Comparison of ENCODE assay signal across 26 mouse cellular contexts in genomic region chr5:85341383-85341782, GRCm38 (mm10).
DNase-seq lines count a peak whose midpoint lies in the region; ATAC-seq and TF ChIP-seq lines count a peak whose summit lies in the region.
"Had no signal": no experiment of that assay in that cellular context is flagged by ENCODE, and none has a peak within 500 bp of the region (broad histone marks: within the 10 kb centered on the region; RNA-seq: fewer than 3 reads in every experiment).

No protein-coding gene starts in this region.

- H3K27ac ChIP-seq in hindbrain, embryonic 14.5 days = no peak overlapping the region
- no peak overlapping the region for H3K27ac ChIP-seq in hindbrain, embryonic 11.5 days (ENCODE audit: low read depth, low read length)
- no peak overlapping the region for H3K27ac ChIP-seq in midbrain, postnatal 0 days (ENCODE audit: low read depth, low read length)
- H3K27ac ChIP-seq in midbrain, embryonic 11.5 days (ENCODE audit: low read depth, low read length) = no peak overlapping the region
- H3K27ac ChIP-seq in neural tube, embryonic 14.5 days (ENCODE audit: low read depth, low read length) = no peak overlapping the region
- H3K27ac ChIP-seq: forebrain, embryonic 10.5 days; forebrain, embryonic 13.5 days had no signal

- no peak for DNase-seq in hindbrain, embryonic 14.5 days (ENCODE audit: low spot score)
- no peak for DNase-seq in hindbrain, embryonic 11.5 days (ENCODE audit: low spot score)
- peak; percentile 50 for DNase-seq in midbrain, postnatal 0 days (ENCODE audit: low spot score)
- DNase-seq in midbrain, embryonic 11.5 days (ENCODE audit: low spot score, missing footprints) = no peak
- DNase-seq in brain, embryonic 14.5 days (ENCODE audit: low read depth) = peak; percentile 43
- DNase-seq in heart, adult 11 months = no peak
- DNase-seq in retina, embryonic 14.5 days (ENCODE audit: low spot score) = no peak
- DNase-seq: adrenal gland, adult 2 months; adrenal gland, postnatal 14 days; B cell, adult 2 months; cerebellum, adult 11-12 months; cerebellum, adult 8-10 months; cerebellum, postnatal 10 days; cerebellum, postnatal 36 days; embryo, embryonic 11 days; gastrocnemius, postnatal 10 days; gastrocnemius, postnatal 36 days had no signal

- H3K9ac ChIP-seq in hindbrain, embryonic 14.5 days = no peak overlapping the region
- no peak overlapping the region for H3K9ac ChIP-seq in hindbrain, embryonic 11.5 days (ENCODE audit: low read depth, low read length)
- no peak overlapping the region for H3K9ac ChIP-seq in midbrain, postnatal 0 days (replicated peaks; ENCODE audit: low read length, poor library complexity, severe bottlenecking)
- no peak overlapping the region for H3K9ac ChIP-seq in midbrain, embryonic 11.5 days (ENCODE audit: low read length)
- H3K9ac ChIP-seq in neural tube, embryonic 14.5 days (replicated peaks; ENCODE audit: low read depth, low read length) = no peak overlapping the region
- H3K9ac ChIP-seq: forebrain, embryonic 13.5 days had no signal

- no peak for TF ChIP-seq POLR2A in brain, embryonic 14.5 days (IDR thresholded peaks at IDR 0.05; ENCODE audit: borderline replicate concordance, extremely low read depth, insufficient read depth, insufficient read length, poor library complexity, severe bottlenecking)

- no peak for TF ChIP-seq CTCF in midbrain, postnatal 0 days (IDR thresholded peaks at IDR 0.05)
- TF ChIP-seq CTCF in brain, embryonic 14.5 days (IDR thresholded peaks at IDR 0.05; ENCODE audit: borderline replicate concordance, extremely low read depth, insufficient read depth, insufficient read length) = no peak

- H3K9me3 ChIP-seq in hindbrain, embryonic 14.5 days (ENCODE audit: control insufficient read depth, low read length) = no peaks in the 10 kb centered on the region
- no peaks in the 10 kb centered on the region for H3K9me3 ChIP-seq in hindbrain, embryonic 11.5 days (ENCODE audit: control insufficient read depth, low read length)
- H3K9me3 ChIP-seq in midbrain, postnatal 0 days (ENCODE audit: low read length) = no peaks in the 10 kb centered on the region
- H3K9me3 ChIP-seq in midbrain, embryonic 11.5 days (ENCODE audit: control insufficient read depth, low read length) = no peaks in the 10 kb centered on the region
- H3K9me3 ChIP-seq in neural tube, embryonic 14.5 days (ENCODE audit: control insufficient read depth, low read length) = no peaks in the 10 kb centered on the region
- H3K9me3 ChIP-seq: forebrain, embryonic 10.5 days; forebrain, embryonic 13.5 days; G1E had no signal

- H3K27me3 ChIP-seq in hindbrain, embryonic 14.5 days (ENCODE audit: control insufficient read depth, insufficient read depth, low read length) = no peaks in the 10 kb centered on the region
- no peaks in the 10 kb centered on the region for H3K27me3 ChIP-seq in hindbrain, embryonic 11.5 days (ENCODE audit: control insufficient read depth, insufficient read depth, low read length)
- no peaks in the 10 kb centered on the region for H3K27me3 ChIP-seq in midbrain, postnatal 0 days (ENCODE audit: insufficient read depth, low read length)
- H3K27me3 ChIP-seq in midbrain, embryonic 11.5 days (ENCODE audit: control insufficient read depth, insufficient read depth, low read length) = no peaks in the 10 kb centered on the region
- H3K27me3 ChIP-seq in neural tube, embryonic 14.5 days (ENCODE audit: control insufficient read depth, insufficient read depth, low read length) = no peaks in the 10 kb centered on the region
- H3K27me3 ChIP-seq: CH12.LX; forebrain, embryonic 13.5 days had no signal

- WGBS in hindbrain, embryonic 14.5 days = 44% methylated on average over 4 of the region's 4 CpGs
- WGBS in hindbrain, embryonic 11.5 days = 72% methylated on average over 4 of the region's 4 CpGs
- 50% methylated on average over 4 of the region's 4 CpGs for WGBS in midbrain, postnatal 0 days
- WGBS in midbrain, embryonic 11.5 days = 85% methylated on average over 4 of the region's 4 CpGs
- 35% methylated on average over 4 of the region's 4 CpGs for WGBS in neural tube, embryonic 14.5 days

- no peak overlapping the region for H3K4me2 ChIP-seq in hindbrain, embryonic 14.5 days (replicated peaks)
- H3K4me2 ChIP-seq in hindbrain, embryonic 11.5 days (replicated peaks; ENCODE audit: low read depth, low read length) = no peak overlapping the region
- no peak overlapping the region for H3K4me2 ChIP-seq in midbrain, postnatal 0 days (ENCODE audit: low read depth, low read length, poor library complexity, severe bottlenecking)
- no peak overlapping the region for H3K4me2 ChIP-seq in midbrain, embryonic 11.5 days
- no peak overlapping the region for H3K4me2 ChIP-seq in neural tube, embryonic 14.5 days (ENCODE audit: low read depth, low read length)
- H3K4me2 ChIP-seq: forebrain, embryonic 13.5 days; heart, embryonic 11.5 days had no signal

- H3K4me1 ChIP-seq in hindbrain, embryonic 14.5 days (replicated peaks; ENCODE audit: control insufficient read depth, insufficient read depth, low read length) = peaks cover 10% of the 10 kb centered on the region; the same call in 1 of the 2 replicates
- H3K4me1 ChIP-seq in hindbrain, embryonic 11.5 days (replicated peaks; ENCODE audit: control insufficient read depth, insufficient read depth, low read length) = no peaks in the 10 kb centered on the region
- peaks cover 7% of the 10 kb centered on the region; the same call in 1 of the 2 replicates for H3K4me1 ChIP-seq in midbrain, postnatal 0 days (ENCODE audit: insufficient read depth, low read length)
- peaks cover 2% of the 10 kb centered on the region; the same call in 1 of the 2 replicates for H3K4me1 ChIP-seq in midbrain, embryonic 11.5 days (ENCODE audit: control insufficient read depth, insufficient read depth, low read length)
- H3K4me1 ChIP-seq in neural tube, embryonic 14.5 days (ENCODE audit: control insufficient read depth, insufficient read depth, low read length) = peaks cover 8% of the 10 kb centered on the region; the same call in 1 of the 2 replicates

- H3K4me3 ChIP-seq in hindbrain, embryonic 14.5 days (replicated peaks; ENCODE audit: low read length) = no peak overlapping the region
- H3K4me3 ChIP-seq in hindbrain, embryonic 11.5 days (ENCODE audit: low read depth, low read length) = no peak overlapping the region
- H3K4me3 ChIP-seq in midbrain, postnatal 0 days (ENCODE audit: low read depth, low read length) = no peak overlapping the region
- no peak overlapping the region for H3K4me3 ChIP-seq in midbrain, embryonic 11.5 days (ENCODE audit: low read depth, low read length)
- no peak overlapping the region for H3K4me3 ChIP-seq in neural tube, embryonic 14.5 days (ENCODE audit: low read depth, low read length)
- H3K4me3 ChIP-seq: forebrain, embryonic 10.5 days; forebrain, embryonic 13.5 days had no signal

- no peaks in the 10 kb centered on the region for H3K36me3 ChIP-seq in hindbrain, embryonic 14.5 days (replicated peaks; ENCODE audit: control insufficient read depth, insufficient read depth)
- no peaks in the 10 kb centered on the region for H3K36me3 ChIP-seq in hindbrain, embryonic 11.5 days (ENCODE audit: control insufficient read depth, insufficient read depth, low read length)
- no peaks in the 10 kb centered on the region for H3K36me3 ChIP-seq in midbrain, postnatal 0 days (ENCODE audit: insufficient read depth, low read length)
- H3K36me3 ChIP-seq in midbrain, embryonic 11.5 days (ENCODE audit: control insufficient read depth, insufficient read depth, low read length) = no peaks in the 10 kb centered on the region
- H3K36me3 ChIP-seq in neural tube, embryonic 14.5 days (ENCODE audit: control insufficient read depth, insufficient read depth, low read length) = no peaks in the 10 kb centered on the region
- H3K36me3 ChIP-seq: forebrain, embryonic 10.5 days; G1E had no signal

- ATAC-seq in hindbrain, embryonic 14.5 days (ENCODE audit: low FRiP score) = peak; percentile 63; the same call in 1 of the 2 replicates
- no peak for ATAC-seq in hindbrain, embryonic 11.5 days (ENCODE audit: low FRiP score)
- ATAC-seq in midbrain, postnatal 0 days (ENCODE audit: low FRiP score) = no peak
- ATAC-seq in midbrain, embryonic 11.5 days (ENCODE audit: low FRiP score) = no peak
- peak; percentile 84 for ATAC-seq in neural tube, embryonic 14.5 days (ENCODE audit: low read depth)
- ATAC-seq: forebrain, embryonic 13.5 days; forebrain, embryonic 16.5 days; inflammation-experienced regulatory T-cells, adult 6 months; intestine, embryonic 16.5 days had no signal

Comparison
In these comparisons a context has a peak if more than half of its experiments do, and no peak if none do; other contexts are left out.
1. ATAC-seq: peak in hindbrain, embryonic 14.5 days (single experiment) and neural tube, embryonic 14.5 days (single experiment); none in hindbrain, embryonic 11.5 days (single experiment), midbrain, postnatal 0 days (single experiment) and midbrain, embryonic 11.5 days (single experiment).
2. DNase-seq: peak in midbrain, postnatal 0 days (single experiment) and brain, embryonic 14.5 days (single experiment); none in hindbrain, embryonic 14.5 days (single experiment), hindbrain, embryonic 11.5 days (single experiment), midbrain, embryonic 11.5 days (single experiment), heart, adult 11 months (single experiment) and retina, embryonic 14.5 days (single experiment).